ENCODE assay signal across 11 mouse cellular contexts in the genomic region with DNA sequence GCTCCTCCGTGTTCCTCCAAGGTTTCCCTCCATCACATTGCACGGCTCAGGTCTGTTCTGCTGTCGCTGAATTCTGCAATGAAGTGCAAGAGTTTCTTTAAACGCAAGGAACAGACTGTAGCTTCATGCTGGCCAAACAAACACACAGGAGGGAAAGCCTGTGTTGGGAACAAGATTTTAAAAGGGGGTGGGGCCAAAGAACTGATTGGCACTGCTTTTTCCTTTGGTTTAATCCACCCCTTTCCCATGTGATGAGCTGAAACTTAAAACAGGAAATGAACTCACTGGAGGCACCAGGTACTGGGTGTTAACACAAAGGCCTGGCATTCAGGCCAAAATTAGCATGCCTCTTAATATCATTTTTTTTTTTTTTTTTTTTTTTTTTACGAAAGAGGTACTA.
DNase-seq lines count a peak whose midpoint lies in the region; ATAC-seq and TF ChIP-seq lines count a peak whose summit lies in the region.
"Had no signal": no experiment of that assay in that cellular context is flagged by ENCODE, and none has a peak within 500 bp of the region (broad histone marks: within the 10 kb centered on the region; RNA-seq: fewer than 3 reads in every experiment).

No protein-coding gene starts in this region.

- in situ Hi-C loops in ES-E14 (cut with MboI; ENCODE audit: low sequenced_read_pairs in 2 of 2, unreplicated experiment in 2 of 2): no loop called here

- WGBS in hindbrain, embryonic 10.5 days: 90% methylated on average over 5 of the region's 5 CpGs
- WGBS in hindbrain, embryonic 16.5 days: 88% methylated on average over 5 of the region's 5 CpGs
- 73% methylated on average over 5 of the region's 5 CpGs for WGBS in embryonic facial prominence, embryonic 11.5 days
- WGBS in limb, embryonic 12.5 days: 69% methylated on average over 5 of the region's 5 CpGs
- 82% methylated on average over 5 of the region's 5 CpGs for WGBS in liver, embryonic 11.5 days

- no peak overlapping the region for H3K4me3 ChIP-seq in hindbrain, embryonic 10.5 days
- no peak overlapping the region for H3K4me3 ChIP-seq in hindbrain, embryonic 16.5 days (ENCODE audit: low read length)
- H3K4me3 ChIP-seq in ES-E14 (ENCODE audit: insufficient read depth in 1 of 2, low read depth in 1 of 2, low read length in 2 of 2, poor library complexity in 1 of 2, severe bottlenecking in 1 of 2): no peak overlapping the region
- H3K4me3 ChIP-seq in embryonic facial prominence, embryonic 11.5 days (ENCODE audit: low read depth, low read length): no peak overlapping the region
- H3K4me3 ChIP-seq in limb, embryonic 12.5 days (replicated peaks): no peak overlapping the region
- no peak overlapping the region for H3K4me3 ChIP-seq in liver, embryonic 11.5 days (ENCODE audit: low read depth, low read length)
- H3K4me3 ChIP-seq: kidney, embryonic 15.5 days had no signal

- peak overlapping the region; percentile 67; the same call in 1 of the 2 replicates for H3K27ac ChIP-seq in hindbrain, embryonic 10.5 days
- H3K27ac ChIP-seq in hindbrain, embryonic 16.5 days (ENCODE audit: low read depth, low read length): no peak overlapping the region
- H3K27ac ChIP-seq in ES-E14 (ENCODE audit: insufficient read depth, low read depth, low read length, poor library complexity, severe bottlenecking): no peak overlapping the region
- peak overlapping the region; percentile 23; the same call in 1 of the 2 replicates for H3K27ac ChIP-seq in embryonic facial prominence, embryonic 11.5 days (replicated peaks; ENCODE audit: low read depth, low read length)
- H3K27ac ChIP-seq in limb, embryonic 12.5 days: peak overlapping the region; percentile 91
- H3K27ac ChIP-seq in liver, embryonic 11.5 days (ENCODE audit: low read depth, low read length): no peak overlapping the region
- H3K27ac ChIP-seq: kidney, embryonic 15.5 days had no signal

- ATAC-seq in hindbrain, embryonic 16.5 days: no peak
- no peak for ATAC-seq in embryonic facial prominence, embryonic 11.5 days (replicated peaks; ENCODE audit: insufficient number of reproducible peaks, low FRiP score, low TSS enrichment, low read depth)
- no peak; the same call in 1 of the 2 replicates for ATAC-seq in limb, embryonic 12.5 days (ENCODE audit: insufficient number of reproducible peaks, insufficient read depth, low FRiP score, low TSS enrichment, low read depth)
- ATAC-seq in liver, embryonic 11.5 days (replicated peaks; ENCODE audit: low FRiP score): no peak
- ATAC-seq: forebrain, embryonic 14.5 days had no signal

- no peak overlapping the region for H3K9ac ChIP-seq in hindbrain, embryonic 16.5 days (ENCODE audit: low read depth, low read length)
- no peak overlapping the region for H3K9ac ChIP-seq in ES-E14 (ENCODE audit: insufficient read depth, low read depth, low read length, poor library complexity, severe bottlenecking)
- no peak overlapping the region for H3K9ac ChIP-seq in embryonic facial prominence, embryonic 11.5 days (replicated peaks; ENCODE audit: low read length)
- H3K9ac ChIP-seq in limb, embryonic 12.5 days (replicated peaks): no peak overlapping the region
- H3K9ac ChIP-seq in liver, embryonic 11.5 days (ENCODE audit: low read depth, low read length): no peak overlapping the region
- H3K9ac ChIP-seq: kidney, embryonic 15.5 days had no signal

- peaks cover 38% of the 10 kb centered on the region for H3K4me1 ChIP-seq in hindbrain, embryonic 10.5 days (replicated peaks)
- H3K4me1 ChIP-seq in hindbrain, embryonic 16.5 days (ENCODE audit: control insufficient read depth, insufficient read depth, low read depth, low read length): no peaks in the 10 kb centered on the region
- peaks cover 0 to 3% of the 10 kb centered on the region in 2 experiments; a peak in 3 of 4 replicates for H3K4me1 ChIP-seq in ES-E14 (ENCODE audit: control insufficient read depth in 2 of 2, insufficient read depth in 2 of 2, low read length in 2 of 2, poor library complexity in 1 of 2)
- peaks cover 4% of the 10 kb centered on the region; the same call in 1 of the 2 replicates for H3K4me1 ChIP-seq in embryonic facial prominence, embryonic 11.5 days (ENCODE audit: control insufficient read depth, insufficient read depth, low read length)
- H3K4me1 ChIP-seq in limb, embryonic 12.5 days (replicated peaks): peaks cover 52% of the 10 kb centered on the region
- 0 out of 2 replicates have a peak, but pooled peaks cover 3% of the 10 kb centered on the region for H3K4me1 ChIP-seq in liver, embryonic 11.5 days (replicated peaks; ENCODE audit: control insufficient read depth, insufficient read depth, low read length)

- H3K27me3 ChIP-seq in hindbrain, embryonic 10.5 days (ENCODE audit: insufficient read depth, poor library complexity, severe bottlenecking): no peaks in the 10 kb centered on the region
- H3K27me3 ChIP-seq in hindbrain, embryonic 16.5 days (replicated peaks; ENCODE audit: control insufficient read depth, insufficient read depth, low read length): no peaks in the 10 kb centered on the region
- no peaks in the 10 kb centered on the region for H3K27me3 ChIP-seq in embryonic facial prominence, embryonic 11.5 days (ENCODE audit: control insufficient read depth, insufficient read depth, low read length)
- no peaks in the 10 kb centered on the region for H3K27me3 ChIP-seq in limb, embryonic 12.5 days
- no peaks in the 10 kb centered on the region for H3K27me3 ChIP-seq in liver, embryonic 11.5 days (replicated peaks; ENCODE audit: control insufficient read depth, insufficient read depth, low read length)
- H3K27me3 ChIP-seq: kidney, embryonic 15.5 days had no signal

- no peak for DNase-seq in hindbrain, embryonic 10.5 days (ENCODE audit: low spot score)
- DNase-seq in ES-E14 (ENCODE audit: low read depth, low spot score): no peak
- peak; percentile 22 for DNase-seq in embryonic facial prominence, embryonic 11.5 days (ENCODE audit: low spot score)
- no peak for DNase-seq in left cerebral cortex, adult 8-10 months (ENCODE audit: low spot score in 2 of 2)
- no peak for DNase-seq in liver, embryonic 11.5 days (ENCODE audit: low spot score)
- DNase-seq: cerebellum, adult 8-10 months; lung, adult 18-20 months had no signal

- no peaks in the 10 kb centered on the region for H3K9me3 ChIP-seq in hindbrain, embryonic 10.5 days
- H3K9me3 ChIP-seq in hindbrain, embryonic 16.5 days (ENCODE audit: control insufficient read depth, low read length): no peaks in the 10 kb centered on the region
- no peaks in the 10 kb centered on the region for H3K9me3 ChIP-seq in ES-E14 (ENCODE audit: control insufficient read depth, insufficient read depth, low read depth, low read length)
- H3K9me3 ChIP-seq in embryonic facial prominence, embryonic 11.5 days (replicated peaks; ENCODE audit: control insufficient read depth, low read length): no peaks in the 10 kb centered on the region
- no peaks in the 10 kb centered on the region for H3K9me3 ChIP-seq in limb, embryonic 12.5 days
- no peaks in the 10 kb centered on the region for H3K9me3 ChIP-seq in liver, embryonic 11.5 days (ENCODE audit: control insufficient read depth, low read length)
- H3K9me3 ChIP-seq: kidney, embryonic 15.5 days had no signal

- H3K36me3 ChIP-seq in hindbrain, embryonic 10.5 days: peaks cover 28% of the 10 kb centered on the region
- H3K36me3 ChIP-seq in hindbrain, embryonic 16.5 days (ENCODE audit: control insufficient read depth, insufficient read depth, low read length): peaks cover 12% of the 10 kb centered on the region
- no peaks in the 10 kb centered on the region for H3K36me3 ChIP-seq in ES-E14 (ENCODE audit: control insufficient read depth, insufficient read depth, low read length, poor library complexity, severe bottlenecking)
- H3K36me3 ChIP-seq in embryonic facial prominence, embryonic 11.5 days (replicated peaks; ENCODE audit: control insufficient read depth, insufficient read depth, low read depth, low read length): peaks cover 3% of the 10 kb centered on the region; the same call in 1 of the 2 replicates
- peaks cover 61% of the 10 kb centered on the region for H3K36me3 ChIP-seq in limb, embryonic 12.5 days
- H3K36me3 ChIP-seq in liver, embryonic 11.5 days (ENCODE audit: control insufficient read depth, insufficient read depth, low read length): no peaks in the 10 kb centered on the region

- H3K4me2 ChIP-seq in hindbrain, embryonic 16.5 days (ENCODE audit: low read length): no peak overlapping the region
- H3K4me2 ChIP-seq in embryonic facial prominence, embryonic 11.5 days (ENCODE audit: low read depth, low read length): no peak overlapping the region
- H3K4me2 ChIP-seq in limb, embryonic 12.5 days: no peak overlapping the region
- H3K4me2 ChIP-seq in liver, embryonic 11.5 days: no peak overlapping the region
- H3K4me2 ChIP-seq: kidney, embryonic 15.5 days had no signal

TF ChIP-seq in ES-E14, 5 proteins besides CTCF, POLR2A, EP300 and RAD21:
- TF ChIP-seq ZNF384 (IDR thresholded peaks at IDR 0.05; ENCODE audit: low read depth, low read length) (peak; percentile 84), ZC3H11A (IDR thresholded peaks at IDR 0.05; ENCODE audit: borderline replicate concordance, low read depth, low read length) (no peak), CHD2 (IDR thresholded peaks at IDR 0.05; ENCODE audit: low read depth, low read length) (no peak), MAFK (IDR thresholded peaks at IDR 0.05; ENCODE audit: insufficient read depth, low read depth, low read length) (no peak), HCFC1 (IDR thresholded peaks at IDR 0.05; ENCODE audit: borderline replicate concordance, insufficient read depth, low read length) (no peak)

Comparison
In these comparisons a context has a peak if more than half of its experiments do, and no peak if none do; other contexts are left out.
1. H3K27ac ChIP-seq: peak in hindbrain, embryonic 10.5 days (single experiment), embryonic facial prominence, embryonic 11.5 days (single experiment) and limb, embryonic 12.5 days (single experiment); none in hindbrain, embryonic 16.5 days (single experiment), ES-E14 (single experiment) and liver, embryonic 11.5 days (single experiment).